Mouse (Mus musculus) cerebellum, adult 2 months (tissue): ENCODE results near the gene Kcnj12. TPM values are rescaled to one million over a fixed set of nuclear protein-coding genes. Genes with fewer than 3 reads are reported as not detected.

Experiments
- DNase-seq, 2 experiments: peaks; one replicate each; pipeline ENCODE4 v3.0.0; 2021
- H3K27ac ChIP-seq: fragments of 200-500 bp; 2 replicates; pipeline ENCODE4 v1.5.1; 2012; ENCODE audit warnings: low read length, control low read depth, inconsistent platforms; ENCODE audit not compliant: insufficient read depth
- H3K27me3 ChIP-seq: fragments of 200-500 bp; 2 replicates; pipeline ENCODE4 v1.6.1; 2012; ENCODE audit warnings: inconsistent platforms, mild to moderate bottlenecking, low read length, moderate library complexity; ENCODE audit not compliant: control insufficient read depth, insufficient read depth
- H3K4me1 ChIP-seq: fragments of 200-500 bp; 2 replicates; pipeline ENCODE4 v1.6.1; 2011; ENCODE audit warnings: low read length; ENCODE audit not compliant: control insufficient read depth, insufficient read depth
- H3K4me3 ChIP-seq: fragments of 200-500 bp; replicated peaks from 2 replicates; pipeline ENCODE3; 2011; ENCODE audit warnings: mild to moderate bottlenecking, low read depth, low read length, control low read depth; ENCODE audit not compliant: insufficient read depth
- CTCF ChIP-seq: fragments of 200-500 bp; IDR thresholded peaks from 2 replicates; pipeline ENCODE4 v1.5.1; 2011; ENCODE audit warnings: low read depth, mild to moderate bottlenecking, control low read depth, low read length, moderate library complexity, borderline replicate concordance; ENCODE audit not compliant: insufficient read depth
- POLR2A ChIP-seq: fragments of 200-500 bp; IDR thresholded peaks from 2 replicates; pipeline ENCODE4 v1.6.1; 2011; ENCODE audit warnings: low read length, control low read depth, borderline replicate concordance; ENCODE audit not compliant: insufficient read depth
- WGBS: fragments of 180-500 bp; shearing (Covaris S2); methylation state at CpG from one replicate; pipeline ENCODE4 v1.1.7; 2018; 5-methylcytosine and 5-hydroxymethylcytosine counted together
- polyA plus RNA-seq: library from polyadenylated mRNA; depleted of rRNA; stranded (reverse); fragments of >200 nt; gene quantifications from 2 replicates; pipeline ENCODE4 v1.2.3, GENCODE M21; 2012

Kcnj12 gene
- polyA plus RNA-seq, 1 experiment = 80.1 TPM

- WGBS = 23% methylated on average over 5 of the region's 5 CpGs
- DNase-seq = peak; percentile 56 to 67
- no peaks in the 10 kb centered on the region for H3K27me3 ChIP-seq
- peak overlapping the region; percentile 87 for H3K27ac ChIP-seq
- no peak for TF ChIP-seq POLR2A
- TF ChIP-seq CTCF = no peak
- peaks cover 58% of the 10 kb centered on the region for H3K4me1 ChIP-seq
- H3K4me3 ChIP-seq = no peak overlapping the region
Observed at GRCm38 (mm10) chr11:61031658-61032445, 9.5 kb downstream of the Kcnj12 start.

DNA sequence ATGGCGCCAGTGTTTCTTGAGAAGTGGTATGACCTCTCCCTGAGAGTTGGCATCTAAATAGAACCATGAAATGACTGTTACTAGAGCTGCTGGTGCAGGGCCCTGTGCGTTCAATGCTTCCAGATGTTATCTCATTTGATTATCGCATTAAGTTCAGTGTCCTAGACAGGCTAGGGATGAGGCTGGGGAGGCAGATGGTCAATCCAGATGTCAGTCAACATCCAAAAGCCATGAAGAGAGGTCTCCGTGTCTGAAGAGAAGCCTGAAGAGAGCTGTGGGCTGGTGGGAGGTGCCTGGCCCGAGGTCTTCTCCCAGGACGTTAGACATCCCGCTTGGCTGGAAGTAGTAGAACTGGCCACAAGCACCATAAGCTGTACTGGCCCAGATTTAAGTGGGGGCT, 10.1 kb downstream of the Kcnj12 start:
- Histone ChIP-seq H3K27ac (peak overlapping the region; percentile 87), H3K27me3 (no peaks in the 10 kb centered on the region), H3K4me1 (peaks cover 57% of the 10 kb centered on the region), H3K4me3 (no peak overlapping the region)
- TF ChIP-seq CTCF (no peak), POLR2A (no peak)
- peak; percentile 37 for DNase-seq
- WGBS = 22% methylated on average over 7 of the region's 7 CpGs

GRCm38 (mm10) chr11:61033160-61033559, 10.8 kb downstream of the Kcnj12 start:
- TF ChIP-seq POLR2A = no peak
- no peak for TF ChIP-seq CTCF
- H3K27ac ChIP-seq = peak overlapping the region; percentile 87
- WGBS = 36% methylated on average over 5 of the region's 5 CpGs
- H3K4me1 ChIP-seq = peaks cover 54% of the 10 kb centered on the region
- peak in 1 of 2 experiments; percentile 26 for DNase-seq
- H3K4me3 ChIP-seq = no peak overlapping the region
- H3K27me3 ChIP-seq = no peaks in the 10 kb centered on the region

DNA sequence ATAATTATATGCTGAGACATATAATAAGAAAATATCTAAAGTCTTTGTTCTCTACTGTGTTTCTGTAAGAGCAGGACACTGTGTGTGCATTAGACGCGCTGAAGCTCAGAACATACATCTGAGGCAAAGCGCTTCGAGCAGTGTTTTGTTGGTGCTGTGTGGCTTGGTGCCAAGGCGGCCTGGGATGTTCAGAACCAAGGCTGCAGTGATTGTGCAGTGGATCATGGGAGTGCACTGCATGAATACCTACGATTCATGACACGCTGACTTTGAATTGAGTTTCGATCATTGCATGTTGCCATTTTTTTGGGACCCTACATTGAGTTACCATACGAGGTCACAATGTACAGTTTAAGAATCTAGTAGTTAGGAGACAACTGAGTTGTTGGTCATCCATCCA, 14.3 kb downstream of the Kcnj12 start:
- peak in 1 of 2 experiments; percentile 26 for DNase-seq
- peaks cover 59% of the 10 kb centered on the region for H3K4me1 ChIP-seq
- H3K27ac ChIP-seq = no peak overlapping the region; the same call in 1 of the 2 replicates
- no peak overlapping the region for H3K4me3 ChIP-seq
- TF ChIP-seq POLR2A (no peak), CTCF (no peak)
- H3K27me3 ChIP-seq = no peaks in the 10 kb centered on the region
- WGBS = 88% methylated on average over 9 of the region's 9 CpGs

DNA sequence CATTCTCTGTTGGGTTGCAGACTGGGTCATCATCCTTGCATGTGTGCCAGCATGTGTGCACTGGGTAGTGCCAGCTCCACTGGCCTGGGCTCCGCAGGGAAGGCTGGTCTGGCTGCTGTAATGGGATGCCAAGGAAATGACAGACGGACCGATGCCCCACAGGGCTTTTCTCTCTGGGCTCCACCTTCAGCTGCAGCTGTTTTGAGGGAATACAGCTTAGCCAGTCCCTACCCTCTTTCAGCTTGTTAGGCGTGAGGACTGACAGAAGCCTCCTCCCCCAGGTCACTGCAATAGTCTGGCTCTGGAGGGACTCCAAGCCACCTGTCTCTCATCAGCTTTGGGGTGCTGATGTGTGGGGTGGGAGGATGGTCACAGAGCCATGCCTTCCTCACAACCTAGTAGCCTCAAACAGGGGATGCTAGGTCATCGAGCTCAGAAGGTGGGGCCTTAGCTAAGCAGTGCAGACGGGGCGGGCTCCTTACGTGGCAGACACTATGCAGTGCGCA, 16.0 kb downstream of the Kcnj12 start:
- Histone ChIP-seq H3K27ac (peak overlapping the region; percentile 78), H3K27me3 (no peaks in the 10 kb centered on the region), H3K4me1 (peaks cover 58% of the 10 kb centered on the region), H3K4me3 (peak overlapping the region; percentile 10)
- WGBS = 21% methylated on average over 9 of the region's 9 CpGs
- DNase-seq = peak; percentile 76 to 80
- TF ChIP-seq CTCF (no peak), POLR2A (no peak)

DNA sequence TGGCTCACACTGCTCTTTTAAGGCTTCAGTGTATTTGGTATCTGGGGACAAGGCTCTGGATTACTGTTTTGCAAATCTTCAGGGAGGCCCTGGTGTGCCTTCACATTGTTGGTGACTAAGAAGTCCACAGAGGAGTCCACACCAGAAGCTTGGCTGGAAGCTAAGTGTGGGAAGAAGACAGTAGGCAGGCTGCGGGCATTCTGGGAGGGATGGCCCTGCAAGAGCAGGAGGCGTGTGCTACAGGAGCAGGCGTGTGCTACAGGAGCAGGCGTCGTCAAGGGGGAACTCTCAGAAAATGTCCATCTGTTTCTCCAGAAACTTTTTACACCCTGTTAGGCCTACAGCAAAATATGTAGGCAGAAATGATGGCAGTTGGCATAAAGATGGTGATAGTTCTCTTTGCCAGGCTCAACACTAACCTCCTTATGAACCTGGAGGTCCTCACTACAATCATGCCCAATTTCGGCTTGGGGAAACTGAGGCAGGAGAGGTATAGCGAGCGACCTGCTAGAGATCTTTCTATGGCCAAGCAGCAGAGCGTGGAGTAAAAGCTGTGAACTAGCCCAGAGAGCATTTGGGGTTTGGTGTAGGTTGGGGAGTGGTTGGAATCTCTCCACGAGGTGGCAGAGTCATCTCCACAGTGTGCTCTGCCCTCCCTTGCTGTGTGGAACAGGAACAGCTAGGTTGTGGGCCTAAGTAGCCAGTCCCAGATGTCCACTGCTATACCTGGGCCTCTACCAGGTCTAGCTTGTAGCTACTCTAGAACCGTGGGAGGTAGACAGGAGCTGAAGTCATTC, 18.7 kb downstream of the Kcnj12 start:
- peak; percentile 56 to 68 for DNase-seq
- no peak for TF ChIP-seq POLR2A
- TF ChIP-seq CTCF = peak; percentile 53; the same call in 1 of the 2 replicates
- Histone ChIP-seq H3K4me3 (no peak overlapping the region), H3K27me3 (no peaks in the 10 kb centered on the region), H3K4me1 (peaks cover 83% of the 10 kb centered on the region), H3K27ac (peak overlapping the region; percentile 31; the same call in 1 of the 2 replicates)
- WGBS = 20% methylated on average over 11 of the region's 11 CpGs

- Histone ChIP-seq H3K27me3 (no peaks in the 10 kb centered on the region), H3K4me3 (no peak overlapping the region), H3K4me1 (peaks cover 85% of the 10 kb centered on the region), H3K27ac (peak overlapping the region; percentile 41)
- TF ChIP-seq POLR2A = no peak
- TF ChIP-seq CTCF = no peak
- DNase-seq = no peak
- 11% methylated on average over 8 of the region's 8 CpGs for WGBS
Observed at GRCm38 (mm10) chr11:61042593-61042992, 20.2 kb downstream of the Kcnj12 start.
